Mouse (Mus musculus) heart, adult 2 months (tissue): ENCODE measurements at regions not wholly inside any gene's neighbourhood (a gene's known extent, or its start where the extent isn't known, plus 50 kb on each side); places are given as distances from the start of the nearest gene placed in this dataset.

Source experiments
- DNase-seq, 2 experiments: peaks; one replicate each; pipeline ENCODE4 v3.0.0; 2021
- H3K27ac ChIP-seq: fragments of 200-600 bp; 2 replicates; pipeline ENCODE4 v1.8.1; 2022
- H3K27me3 ChIP-seq: fragments of 200-500 bp; 2 replicates; pipeline ENCODE4 v1.6.1; 2012; ENCODE audit warnings: mild to moderate bottlenecking, low read length, inconsistent platforms, mixed read lengths; ENCODE audit not compliant: control insufficient read depth, insufficient read depth
- H3K36me3 ChIP-seq: fragments of 200-500 bp; 2 replicates; pipeline ENCODE4 v1.6.1; 2012; ENCODE audit warnings: low read length, inconsistent platforms; ENCODE audit not compliant: control insufficient read depth, insufficient read depth
- H3K4me1 ChIP-seq: fragments of 200-500 bp; 2 replicates; pipeline ENCODE4 v1.6.1; 2011; ENCODE audit warnings: low read length; ENCODE audit not compliant: control insufficient read depth, insufficient read depth
- H3K4me3 ChIP-seq: fragments of 200-600 bp; 2 replicates; pipeline ENCODE4 v1.8.1; 2022
- H3K79me2 ChIP-seq: fragments of 200-500 bp; replicated peaks from 2 replicates; pipeline ENCODE4 v1.6.1; 2012; ENCODE audit warnings: mild to moderate bottlenecking, inconsistent platforms, low read length, moderate library complexity, mixed read lengths; ENCODE audit not compliant: control insufficient read depth, insufficient read depth
- H3K9ac ChIP-seq: fragments of 200-500 bp; 2 replicates; pipeline ENCODE4 v1.6.1; 2012; ENCODE audit warnings: low read depth, mild to moderate bottlenecking, control low read depth, inconsistent platforms, low read length, mixed read lengths
- CTCF ChIP-seq: fragments of 200-600 bp; IDR thresholded peaks from 2 replicates; pipeline ENCODE4 v1.8.1; 2022; ENCODE audit warnings: antibody characterized with exemption, mild to moderate bottlenecking, moderate library complexity
- EP300 ChIP-seq: fragments of 200-500 bp; IDR thresholded peaks from 2 replicates; pipeline ENCODE4 v1.6.1; 2011; ENCODE audit warnings: low read depth, low read length, control low read depth; ENCODE audit not compliant: insufficient read depth
- POLR2A ChIP-seq: fragments of 200-500 bp; IDR thresholded peaks from 2 replicates; pipeline ENCODE4 v1.6.1; 2011; ENCODE audit warnings: mild to moderate bottlenecking, low read depth, low read length, control low read depth; ENCODE audit not compliant: insufficient read depth
- WGBS: fragments of 180-500 bp; shearing (Covaris S2); methylation state at CpG from one replicate; pipeline ENCODE4 v1.1.7; 2018; 5-methylcytosine and 5-hydroxymethylcytosine counted together
- intact Hi-C: fragments of 180-260 bp; cut with DNase I; formaldehyde crosslinking; loops from one replicate; pipeline ENCODE4 v1.15.1; 2025

DNA sequence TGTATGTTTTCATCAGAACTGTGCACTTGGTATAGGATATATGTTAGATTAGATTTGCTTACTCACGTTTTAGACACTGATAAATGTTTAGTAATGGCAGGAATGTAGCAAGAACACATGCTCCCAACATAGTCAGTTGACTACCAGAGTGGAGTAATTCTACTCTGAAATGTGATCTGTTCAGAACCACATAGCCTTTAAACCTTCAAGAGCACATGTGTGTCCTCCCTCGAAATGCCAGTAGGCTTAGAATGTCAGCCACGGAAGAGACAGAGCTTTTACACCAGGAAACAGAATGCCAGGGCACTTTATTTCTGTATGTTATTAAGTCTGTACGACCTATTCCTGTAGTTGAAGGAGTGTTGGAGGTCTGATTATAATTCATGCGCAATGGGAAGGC lies 51.3 kb upstream of the Cd28 start:
- Histone ChIP-seq H3K36me3 (peaks cover 4% of the 10 kb centered on the region), H3K4me1 (peaks cover 8% of the 10 kb centered on the region), H3K27me3 (no peaks in the 10 kb centered on the region), H3K79me2 (no peaks in the 10 kb centered on the region), H3K9ac (no peak overlapping the region), H3K27ac (no peak overlapping the region), H3K4me3 (no peak overlapping the region)
- intact Hi-C loops = loop anchor here (5.0 kb wide), 1 partner anchor 197 kb away; no protein-coding TSS in a partner anchor
- no peak for TF ChIP-seq EP300
- no peak for TF ChIP-seq POLR2A
- no peak for TF ChIP-seq CTCF
- 81% methylated on average over 5 of the region's 5 CpGs for WGBS
- DNase-seq = no peak

DNA sequence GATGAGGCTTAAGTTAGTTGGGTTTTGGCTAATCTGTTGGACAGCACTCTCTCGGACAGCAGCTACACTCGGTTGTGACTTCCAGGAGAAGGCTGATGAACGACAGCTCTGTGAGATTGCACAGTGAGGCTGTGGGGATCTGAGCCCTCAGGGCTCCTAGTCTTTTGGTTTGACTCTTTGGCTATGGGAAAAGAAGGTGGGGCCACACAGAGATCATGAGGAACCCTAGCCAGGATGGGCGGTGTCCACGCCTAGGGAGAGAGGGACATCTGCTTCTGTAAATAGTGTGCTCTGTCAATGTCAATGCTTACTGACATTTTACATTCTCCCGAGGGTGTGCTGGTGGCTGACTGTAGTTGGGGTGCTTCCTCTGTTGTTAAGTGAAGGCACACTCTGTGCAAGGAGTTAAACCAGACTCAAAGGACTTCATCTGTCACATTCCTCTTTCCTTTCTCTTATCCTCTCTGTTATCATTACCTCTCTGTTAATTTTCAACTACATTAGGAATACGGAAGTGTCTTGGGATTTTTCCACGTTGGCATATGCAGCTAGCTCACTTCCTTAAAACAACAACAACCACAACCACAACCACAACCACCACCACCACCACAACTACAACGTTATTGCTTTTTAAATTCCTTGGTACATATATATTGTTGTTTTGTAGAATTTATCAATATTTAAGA lies 54.2 kb upstream of the Cd28 start:
- Histone ChIP-seq H3K9ac (no peak overlapping the region), H3K27ac (peak overlapping the region; percentile 70), H3K79me2 (no peaks in the 10 kb centered on the region), H3K4me3 (no peak overlapping the region), H3K4me1 (peaks cover 6% of the 10 kb centered on the region), H3K27me3 (no peaks in the 10 kb centered on the region), H3K36me3 (no peaks in the 10 kb centered on the region; the same call in 1 of the 2 replicates)
- intact Hi-C loops = no loop called here
- WGBS = 17% methylated on average over 9 of the region's 9 CpGs
- TF ChIP-seq CTCF (no peak), EP300 (no peak), POLR2A (peak; percentile 60; the same call in 1 of the 2 replicates)
- DNase-seq = peak; percentile 65 to 71

DNA sequence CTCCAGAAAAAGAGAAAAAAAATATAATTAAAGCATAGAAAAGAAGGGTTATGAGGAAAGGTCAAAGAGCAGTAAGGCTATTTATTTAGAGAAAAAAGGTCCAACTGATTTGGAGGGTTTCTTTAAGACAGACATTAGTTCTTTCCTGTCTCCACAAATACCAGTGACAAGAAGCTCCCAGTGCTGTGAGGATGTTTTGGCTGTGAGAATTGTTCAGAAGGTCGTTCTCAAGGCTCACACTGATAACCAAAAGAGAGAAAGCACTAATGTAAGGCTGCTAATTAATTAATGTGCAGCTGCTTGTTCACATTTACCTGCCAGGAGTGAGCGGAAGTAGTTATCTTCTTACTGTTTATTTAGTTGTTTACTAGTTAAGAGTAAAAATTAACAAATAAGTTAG lies 54.7 kb upstream of the Cd28 start:
- intact Hi-C loops = no loop called here
- Histone ChIP-seq H3K9ac (no peak overlapping the region), H3K27ac (peak overlapping the region; percentile 70), H3K36me3 (peaks cover 4% of the 10 kb centered on the region), H3K27me3 (no peaks in the 10 kb centered on the region), H3K4me1 (peaks cover 8% of the 10 kb centered on the region), H3K4me3 (no peak overlapping the region), H3K79me2 (no peaks in the 10 kb centered on the region)
- DNase-seq = no peak
- no peak for TF ChIP-seq POLR2A
- no peak for TF ChIP-seq CTCF
- TF ChIP-seq EP300 = no peak
- WGBS = 44% methylated on average over 2 of the region's 2 CpGs

DNA sequence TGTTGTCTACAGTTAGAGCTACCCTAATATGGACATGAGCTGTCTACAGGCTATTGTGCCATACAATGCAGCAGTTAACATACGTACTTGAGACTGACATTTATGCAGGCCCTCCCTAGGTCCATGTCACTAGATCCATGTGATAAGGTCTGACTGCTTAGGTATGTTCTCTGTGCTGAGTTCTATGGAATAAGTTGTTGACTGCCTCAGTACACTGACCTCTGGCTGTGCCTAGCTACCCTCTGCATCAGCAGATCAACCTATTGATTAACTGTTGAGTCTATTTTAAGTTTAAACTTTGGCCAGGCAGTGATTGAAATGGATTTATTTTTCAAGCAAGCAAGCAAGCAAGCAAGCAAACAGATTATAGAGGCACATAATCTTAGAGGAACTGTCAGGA lies 57.0 kb upstream of the Cd28 start:
- H3K27ac ChIP-seq = no peak overlapping the region
- H3K79me2 ChIP-seq = no peaks in the 10 kb centered on the region
- WGBS = 97% methylated on average over 1 of the region's 1 CpGs
- intact Hi-C loops = loop anchor here (2.0 to 10.0 kb wide), 2 partner anchors 93 to 305 kb away; partner anchors contain the start of gene Raph1
- TF ChIP-seq POLR2A = no peak
- TF ChIP-seq CTCF = no peak
- no peak for DNase-seq
- H3K27me3 ChIP-seq = no peaks in the 10 kb centered on the region
- no peak overlapping the region for H3K9ac ChIP-seq
- peaks cover 12% of the 10 kb centered on the region for H3K36me3 ChIP-seq
- H3K4me1 ChIP-seq = peaks cover 12% of the 10 kb centered on the region
- H3K4me3 ChIP-seq = no peak overlapping the region

DNA sequence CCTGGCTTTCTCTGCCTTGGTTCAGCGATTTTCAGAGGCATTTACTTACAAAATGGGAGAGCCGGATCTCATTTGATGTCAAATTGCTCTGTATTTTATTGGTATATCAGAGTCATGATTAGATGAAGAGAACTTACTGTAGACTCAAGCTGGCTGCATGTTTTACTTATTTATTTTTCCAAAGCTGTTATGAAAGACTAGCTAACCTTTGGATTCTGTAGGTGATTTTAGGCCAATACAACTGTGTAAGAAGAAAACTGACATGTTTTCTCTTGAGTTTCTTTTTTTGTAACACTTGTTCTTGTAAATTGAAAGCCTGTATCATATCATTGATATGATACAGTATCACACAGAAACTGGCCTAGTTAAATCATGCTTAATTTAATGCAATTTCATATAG lies 57.6 kb upstream of the Cd28 start:
- no peaks in the 10 kb centered on the region for H3K27me3 ChIP-seq
- H3K36me3 ChIP-seq = peaks cover 12% of the 10 kb centered on the region
- peaks cover 12% of the 10 kb centered on the region for H3K4me1 ChIP-seq
- intact Hi-C loops = loop anchor here (2.0 to 10.0 kb wide), 2 partner anchors 92 to 306 kb away; partner anchors contain the start of gene Raph1
- no peak for TF ChIP-seq POLR2A
- no peak for TF ChIP-seq CTCF
- TF ChIP-seq EP300 = no peak
- H3K9ac ChIP-seq = no peak overlapping the region
- H3K27ac ChIP-seq = no peak overlapping the region
- no peak overlapping the region for H3K4me3 ChIP-seq
- 77% methylated on average over 2 of the region's 2 CpGs for WGBS
- no peaks in the 10 kb centered on the region for H3K79me2 ChIP-seq
- no peak for DNase-seq

DNA sequence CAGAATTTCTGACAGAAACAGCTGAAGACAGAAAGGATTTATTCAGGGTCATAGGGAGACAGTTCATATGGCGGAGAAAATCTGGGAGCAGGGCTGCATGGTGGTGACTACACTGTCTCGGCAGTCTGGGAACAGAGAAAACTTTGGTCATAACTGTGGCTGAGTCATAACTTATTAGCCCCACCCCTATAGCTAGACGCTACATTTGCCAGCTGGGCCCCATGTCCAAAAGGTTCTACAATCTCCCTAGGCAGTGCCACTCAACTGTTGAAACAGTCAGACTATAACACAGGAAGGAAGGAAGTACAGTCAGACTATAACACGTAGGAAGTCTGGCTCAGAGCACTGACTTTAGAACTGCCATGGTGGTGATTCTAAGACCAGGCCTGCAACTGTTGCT lies 58.2 kb upstream of the Cd28 start:
- no peak overlapping the region for H3K27ac ChIP-seq
- intact Hi-C loops = loop anchor here (2.0 to 10.0 kb wide), 2 partner anchors 92 to 306 kb away; partner anchors contain the start of gene Raph1
- WGBS = 65% methylated on average over 4 of the region's 4 CpGs
- H3K9ac ChIP-seq = no peak overlapping the region
- no peak for TF ChIP-seq CTCF
- no peak overlapping the region for H3K4me3 ChIP-seq
- peaks cover 12% of the 10 kb centered on the region for H3K36me3 ChIP-seq
- peaks cover 12% of the 10 kb centered on the region for H3K4me1 ChIP-seq
- no peaks in the 10 kb centered on the region for H3K27me3 ChIP-seq
- no peaks in the 10 kb centered on the region for H3K79me2 ChIP-seq
- no peak for DNase-seq
